Mouse (Mus musculus): Measurements from ENCODE around the gene Cdh4.

The Cdh4 gene

DNA sequence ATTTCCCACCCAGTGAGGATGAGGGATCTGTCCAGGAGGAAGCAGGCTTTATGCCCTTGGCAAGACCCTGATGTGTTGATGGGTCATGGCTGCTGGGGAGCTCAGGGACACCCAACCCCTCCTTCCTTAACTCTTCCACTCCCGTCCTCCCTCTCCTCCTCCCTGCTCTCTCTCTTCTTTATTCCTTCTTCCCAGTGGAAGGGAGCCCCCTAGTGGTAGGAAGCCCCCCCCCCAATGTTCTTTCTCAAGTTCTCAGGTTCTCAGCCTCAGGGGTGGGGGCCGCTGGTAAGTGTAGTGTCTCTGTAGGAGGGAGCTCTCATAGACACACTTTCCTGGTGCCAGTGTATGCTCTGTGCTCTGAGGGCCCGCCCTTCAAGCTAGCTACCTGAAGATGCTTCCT, 421.0 kb downstream of the Cdh4 start:
- no peak for DNase-seq (ENCODE audit: low spot score in 2 of 2)

DNA sequence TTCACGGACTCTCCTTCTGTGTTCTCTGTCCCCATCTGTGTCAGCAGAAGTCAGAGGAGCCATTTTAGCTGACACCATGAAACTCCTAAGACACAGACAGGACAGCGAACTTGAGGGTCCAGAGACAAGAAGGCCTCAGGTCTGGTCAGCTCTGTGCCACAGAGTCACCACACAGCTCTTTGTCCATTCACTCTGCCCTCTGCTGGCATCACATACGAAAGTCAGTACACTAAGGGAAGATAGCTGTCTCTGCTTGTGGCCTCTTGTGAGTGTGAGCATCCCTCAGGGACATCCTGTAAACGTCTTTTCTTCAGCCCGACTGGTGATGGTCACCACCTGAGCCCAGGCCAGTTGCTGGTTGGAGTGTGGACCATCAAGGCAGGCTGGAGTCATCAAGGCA, 422.9 kb downstream of the Cdh4 start:
- DNase-seq (ENCODE audit: low spot score in 2 of 2), result no peak

DNA sequence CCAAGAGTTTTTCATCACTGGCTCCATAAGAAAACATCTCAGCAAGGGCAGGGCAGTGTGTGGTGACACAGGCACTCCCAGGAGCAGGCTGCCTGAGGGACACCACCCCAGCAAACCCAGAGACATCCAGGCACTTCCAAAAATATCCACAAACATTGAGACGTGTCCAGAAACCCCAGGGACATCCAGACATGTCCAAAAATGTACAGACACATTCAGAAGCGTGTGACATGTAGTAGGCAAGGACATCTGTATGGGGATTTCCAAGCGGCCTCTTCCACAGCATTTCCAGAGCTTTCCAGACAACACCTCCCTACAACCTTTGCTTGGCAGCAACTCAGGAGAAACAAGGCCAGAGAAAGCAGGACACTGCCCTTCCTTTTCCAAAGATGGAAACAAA, 425.4 kb downstream of the Cdh4 start:
- DNase-seq (ENCODE audit: low spot score in 2 of 2), result no peak

DNA sequence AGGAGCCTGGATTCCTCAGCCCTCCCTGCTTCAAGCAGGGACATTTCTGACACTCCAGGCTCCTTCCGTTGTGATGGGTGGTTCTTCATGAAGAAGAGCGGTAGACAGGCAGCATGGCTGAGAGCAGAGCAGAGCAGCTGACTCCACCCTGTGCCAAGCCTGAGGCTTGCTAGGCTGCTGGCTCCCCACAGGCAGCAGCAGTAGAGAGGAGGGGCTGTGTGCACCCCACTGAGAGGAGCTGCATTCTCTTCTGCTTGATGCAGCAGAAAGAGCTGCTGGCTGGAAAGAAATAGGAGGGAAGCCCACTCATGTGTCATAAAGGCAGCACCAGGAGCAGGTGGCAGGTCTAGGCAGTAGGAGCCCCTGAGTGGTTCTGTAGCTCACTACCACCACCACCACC, 427.6 kb downstream of the Cdh4 start:
- peak; percentile 30 to 42 for DNase-seq (ENCODE audit: low spot score in 2 of 2)

DNA sequence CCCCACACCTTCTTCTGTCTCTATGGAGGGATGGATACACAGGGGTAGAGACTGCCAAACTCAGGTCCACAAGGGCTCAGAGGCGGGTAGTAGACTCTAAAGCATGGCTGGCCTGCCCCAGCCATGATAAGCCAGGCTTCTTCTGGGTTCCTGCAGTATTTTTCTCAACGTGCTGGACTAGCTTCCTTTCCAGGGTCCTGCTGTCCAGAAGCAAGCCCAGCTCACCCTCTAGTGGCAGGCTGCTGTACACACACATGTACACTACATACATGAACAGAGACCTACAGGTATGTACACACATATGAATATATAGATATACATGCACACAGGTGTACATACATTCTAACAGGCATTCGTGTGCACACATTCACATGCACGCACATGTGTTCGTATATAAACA, 430.5 kb downstream of the Cdh4 start:
- peak in 1 of 2 experiments; percentile 41 for DNase-seq (ENCODE audit: low spot score in 2 of 2)

DNA sequence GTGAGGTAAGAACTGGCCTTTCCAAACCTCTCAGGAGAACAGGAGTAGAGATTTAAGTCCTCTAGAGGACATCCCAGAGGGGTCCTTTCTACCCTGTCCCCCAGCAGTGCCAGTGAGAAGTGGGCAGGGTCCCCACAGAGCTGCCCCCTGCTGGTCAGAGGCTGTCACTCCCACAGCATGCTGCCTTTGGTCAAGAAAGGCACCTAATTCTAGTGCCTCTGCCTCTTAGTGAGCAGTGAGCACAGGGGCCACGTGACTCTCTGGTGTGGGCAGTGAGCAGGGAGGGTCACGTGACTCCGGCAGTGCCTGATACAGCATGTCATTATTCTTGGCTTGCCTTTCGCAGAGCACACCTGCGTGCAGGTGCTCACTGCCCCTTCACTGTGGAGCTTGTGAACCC, 431.1 kb downstream of the Cdh4 start:
- no peak for DNase-seq (ENCODE audit: low spot score in 2 of 2)

DNA sequence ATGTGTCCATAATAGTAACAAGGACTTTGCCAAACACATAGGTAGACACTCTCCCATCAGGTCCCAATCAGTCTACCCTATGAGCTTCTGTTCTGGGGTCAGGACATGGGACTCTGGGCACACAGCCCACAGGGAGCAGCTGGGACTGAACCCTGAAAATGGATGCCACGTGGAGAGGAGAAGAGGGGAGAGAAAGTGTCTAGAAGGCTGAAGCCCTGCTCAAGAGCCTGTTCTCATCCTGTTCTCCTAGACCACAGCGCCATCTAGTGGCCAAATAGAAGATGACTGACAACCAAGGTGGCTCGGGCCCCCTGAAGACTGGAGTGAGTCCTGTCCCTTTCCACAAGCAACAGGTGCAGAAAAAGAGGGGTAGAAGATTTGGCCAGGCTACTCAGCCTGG, 432.9 kb downstream of the Cdh4 start:
- DNase-seq (ENCODE audit: low spot score in 2 of 2), result peak in 1 of 2 experiments; percentile 71

DNA sequence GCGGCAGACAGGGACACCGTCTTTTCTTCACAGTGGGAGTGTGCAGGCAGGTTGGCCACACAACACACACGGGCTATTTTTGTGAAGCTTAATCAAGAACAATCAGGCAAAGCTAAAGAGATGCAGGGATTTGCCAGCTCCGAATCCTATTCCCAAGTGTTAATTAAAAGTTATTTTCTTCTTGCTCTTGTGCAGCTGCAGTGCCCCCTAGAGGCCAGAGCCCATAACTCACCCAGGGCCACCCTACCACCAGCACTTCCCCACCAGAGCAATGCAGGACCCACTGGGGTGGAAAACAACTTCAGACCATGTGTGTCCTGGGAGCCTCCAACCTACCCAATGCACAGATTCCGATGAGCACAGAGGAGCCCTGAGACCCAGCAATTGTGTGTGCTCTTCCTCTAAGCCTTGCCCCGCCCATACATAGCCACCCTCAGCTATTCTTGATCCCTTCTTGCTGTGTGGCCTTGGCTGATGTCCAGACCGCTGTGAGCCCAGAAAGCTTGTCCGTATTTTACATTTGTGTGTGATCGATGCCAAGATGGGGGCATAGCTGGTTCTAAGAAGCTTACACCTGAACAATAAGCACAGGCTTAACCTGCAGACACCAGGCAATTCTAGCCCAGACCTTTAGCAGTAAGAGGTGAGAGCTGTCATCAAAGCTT, 435.5 kb downstream of the Cdh4 start:
- peak in 1 of 2 experiments; percentile 64 for DNase-seq (ENCODE audit: low spot score in 2 of 2)

DNA sequence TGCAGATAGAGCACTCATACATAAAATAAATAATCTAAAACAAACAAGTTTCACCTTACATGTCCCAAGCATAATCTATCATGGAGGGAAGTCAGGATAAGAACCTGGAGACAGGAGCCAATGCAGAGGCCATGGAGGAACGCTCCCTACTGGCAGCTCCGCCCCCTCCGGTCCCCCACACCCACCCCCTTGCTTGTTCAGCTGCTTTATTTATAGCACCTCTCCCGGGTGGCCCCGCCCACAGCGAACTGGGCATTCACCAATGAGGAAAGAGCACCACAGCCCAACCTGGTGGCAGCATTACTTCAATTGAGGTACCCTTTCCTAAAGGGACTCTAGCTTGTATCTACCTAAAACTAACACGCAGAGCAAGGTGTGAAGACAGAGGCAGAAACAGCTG, 442.3 kb downstream of the Cdh4 start:
- DNase-seq (ENCODE audit: low spot score in 2 of 2), result no peak

DNA sequence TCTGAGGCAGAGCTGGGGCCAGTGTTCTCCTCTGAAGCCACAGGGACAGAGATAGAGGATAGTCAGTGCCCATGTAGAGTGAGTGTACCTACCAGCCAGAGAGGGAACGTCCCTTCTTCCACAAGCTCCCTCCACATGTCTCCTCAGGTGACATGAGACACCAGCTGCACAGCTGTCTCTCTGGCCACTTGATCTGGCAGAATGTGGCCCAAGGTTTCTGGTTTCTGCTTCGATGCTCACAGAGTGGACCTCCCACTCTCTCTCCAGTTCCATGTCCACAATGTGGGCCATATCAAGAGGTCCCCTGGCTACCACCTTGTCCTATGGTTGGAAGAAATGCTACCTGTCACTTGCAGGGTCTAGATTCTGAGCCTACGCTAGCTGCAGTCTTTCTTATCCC, 448.8 kb downstream of the Cdh4 start:
- no peak for DNase-seq (ENCODE audit: low spot score in 2 of 2)

DNA sequence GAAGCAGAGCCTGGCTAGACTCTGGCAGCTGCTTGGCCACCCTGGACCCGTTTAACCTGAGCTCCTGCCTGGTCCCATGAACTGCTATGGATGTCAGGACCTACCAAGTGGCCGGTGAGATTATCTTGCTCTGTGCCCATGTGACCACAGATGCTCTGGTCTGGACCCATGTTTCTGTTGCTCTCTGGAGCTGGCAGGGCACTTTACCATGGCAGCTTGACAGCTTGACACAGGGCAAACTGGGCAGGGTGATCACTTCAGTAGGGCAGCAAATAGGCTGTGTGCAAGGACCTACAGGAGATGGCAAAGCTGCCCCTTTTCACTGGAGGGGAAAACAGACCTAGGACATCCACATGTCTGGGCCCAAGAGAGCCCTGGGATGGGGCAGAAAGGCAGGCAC, 454.7 kb downstream of the Cdh4 start:
- no peak for DNase-seq (ENCODE audit: low spot score in 2 of 2)

DNA sequence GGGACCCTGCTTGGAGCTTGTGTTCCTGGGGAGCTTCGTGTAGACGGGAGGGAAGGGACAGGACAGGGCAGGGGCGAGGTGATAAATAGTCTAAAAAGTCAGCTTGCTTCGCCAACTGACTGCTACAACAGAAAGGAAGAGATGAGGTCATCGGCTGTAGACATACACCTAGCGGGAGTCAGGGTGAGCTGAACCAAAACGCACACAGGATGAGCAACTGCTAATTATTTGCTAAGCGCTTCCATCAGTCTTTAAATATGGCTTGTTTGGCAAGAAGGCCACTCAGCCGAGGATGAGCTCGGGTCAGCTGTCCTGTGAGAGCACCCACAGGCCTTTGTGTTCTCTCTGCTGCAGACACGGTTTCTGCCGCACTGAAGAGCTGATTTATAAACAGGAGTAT, 470.7 kb downstream of the Cdh4 start:
- DNase-seq (ENCODE audit: low spot score in 2 of 2), result no peak

DNA sequence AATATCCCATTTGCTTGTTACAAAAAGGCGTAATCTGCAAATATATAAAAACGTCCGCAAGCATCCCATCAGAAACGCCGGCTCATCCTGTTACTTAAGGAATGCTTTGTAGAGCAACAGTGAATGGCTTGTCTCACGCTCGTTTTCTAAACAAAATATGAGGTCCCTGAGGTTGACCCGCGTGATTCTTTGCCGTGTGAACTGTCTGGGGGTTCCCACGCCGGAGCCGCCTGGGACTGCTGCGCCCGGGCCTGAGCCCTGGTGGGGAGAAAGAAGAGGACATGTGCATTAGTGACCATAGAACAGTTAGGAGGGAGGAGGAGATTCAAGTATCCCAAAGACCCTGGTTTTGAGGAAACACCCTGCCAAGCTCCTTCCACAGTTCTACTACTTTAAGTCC, 471.1 kb downstream of the Cdh4 start:
- no peak for DNase-seq (ENCODE audit: low spot score in 2 of 2)

DNA sequence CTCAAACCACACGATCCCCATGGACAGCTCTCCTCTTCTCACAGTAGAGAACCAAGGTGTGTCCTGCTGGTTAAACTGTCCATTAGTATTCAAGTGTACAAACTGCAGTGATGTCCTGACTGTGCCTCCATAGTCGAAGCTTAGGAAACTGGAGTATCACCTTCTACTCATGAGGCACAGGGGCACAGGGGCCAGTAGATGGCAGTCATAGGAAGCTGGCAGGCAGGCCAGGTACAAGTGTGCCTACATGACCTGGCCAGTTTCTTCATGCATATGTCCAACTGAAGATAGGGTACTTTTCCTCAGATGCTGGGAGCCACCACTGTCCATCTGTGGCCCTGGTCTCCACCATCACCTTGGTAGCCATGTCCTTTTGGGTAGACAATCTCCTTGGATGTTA, 472.0 kb downstream of the Cdh4 start:
- DNase-seq (ENCODE audit: low spot score in 2 of 2), result no peak

DNA sequence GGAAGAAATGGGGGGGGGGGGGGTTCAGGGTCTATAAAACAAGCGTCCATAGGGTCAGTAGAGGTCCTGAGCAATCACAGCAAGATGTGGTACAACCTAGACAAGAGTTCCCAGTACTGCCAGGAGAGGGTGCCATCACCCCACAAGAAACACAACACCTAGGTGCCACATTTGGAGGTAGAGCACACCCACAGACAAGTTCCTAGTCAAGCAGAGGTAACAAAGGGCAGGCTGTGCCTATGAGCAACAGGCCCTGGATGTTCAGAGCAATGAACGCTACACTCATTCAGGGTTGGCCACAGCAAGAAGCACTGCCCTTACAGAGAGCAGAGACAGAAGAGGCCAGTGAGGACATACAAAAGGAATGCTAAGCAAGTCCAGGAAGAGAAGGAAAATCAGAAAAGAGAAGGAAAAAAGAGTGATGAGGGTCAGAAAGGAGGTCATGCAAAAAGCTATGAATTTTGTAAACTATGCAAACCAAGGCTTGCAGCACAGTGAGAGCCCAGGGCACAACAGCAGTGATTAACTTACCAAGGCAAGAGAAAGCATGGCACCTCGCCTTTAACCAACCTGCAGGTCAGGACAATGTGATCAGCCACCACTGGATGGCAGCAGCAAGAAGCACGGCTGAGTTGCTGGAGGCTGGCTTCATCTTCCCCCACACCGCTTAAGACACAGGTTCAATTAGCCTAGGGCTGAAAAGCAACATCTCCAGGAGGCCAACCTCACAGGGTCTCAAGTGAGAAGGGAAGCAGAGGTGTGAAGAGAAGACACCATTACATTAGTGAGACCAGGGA, 474.8 kb downstream of the Cdh4 start:
- peak; percentile 25 to 67 for DNase-seq (ENCODE audit: low spot score in 2 of 2)

DNA sequence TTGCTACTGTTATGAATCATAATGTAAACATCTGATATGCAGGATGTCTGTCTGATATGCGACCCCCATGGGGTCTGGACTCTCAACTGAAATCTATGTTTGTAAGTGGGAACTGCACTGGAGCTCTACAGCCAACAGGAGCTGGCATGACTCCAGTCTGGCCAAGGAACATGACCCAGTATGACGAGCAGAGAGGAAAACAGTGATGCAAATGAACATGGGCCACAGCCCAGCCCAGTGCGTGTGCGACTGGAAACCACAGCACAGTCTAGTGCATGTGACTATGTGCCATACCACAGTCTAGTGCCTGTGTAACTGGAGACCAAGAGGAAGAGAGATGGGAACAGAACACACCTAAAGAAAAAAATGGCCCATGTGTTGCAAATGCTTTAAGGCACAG, 477.8 kb downstream of the Cdh4 start:
- DNase-seq (ENCODE audit: low spot score in 2 of 2), result no peak

DNA sequence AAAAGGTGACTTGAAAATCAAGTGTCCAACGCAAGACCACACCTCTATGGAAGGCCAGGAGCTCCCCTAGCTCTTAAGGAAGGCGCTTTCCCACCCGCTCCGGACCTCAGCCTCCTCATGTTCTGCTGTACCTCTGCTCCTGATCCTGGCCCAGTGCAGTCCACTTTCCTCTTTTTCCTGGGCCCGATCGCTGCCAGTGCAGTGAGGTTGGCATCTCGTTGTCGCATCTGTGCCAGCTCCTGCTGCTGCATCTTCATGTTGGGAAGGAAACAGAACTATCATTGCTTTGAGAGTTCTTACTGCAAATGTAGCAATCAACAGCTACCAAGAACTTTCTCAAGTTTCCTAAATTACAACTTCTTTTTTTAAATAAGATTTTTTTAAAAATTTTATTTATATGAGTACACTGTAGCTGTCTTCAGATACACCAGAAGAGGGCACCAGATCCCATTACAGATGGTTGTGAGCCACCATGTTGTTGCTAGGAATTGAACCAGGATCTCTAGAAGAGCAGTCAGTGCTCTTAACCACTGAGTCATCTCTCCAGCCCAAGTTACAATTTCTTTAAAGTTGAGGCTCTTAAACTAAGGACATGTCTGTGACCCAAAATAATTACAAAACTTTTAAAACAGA, 478.9 kb downstream of the Cdh4 start:
- no peak for DNase-seq (ENCODE audit: low spot score in 2 of 2)

DNA sequence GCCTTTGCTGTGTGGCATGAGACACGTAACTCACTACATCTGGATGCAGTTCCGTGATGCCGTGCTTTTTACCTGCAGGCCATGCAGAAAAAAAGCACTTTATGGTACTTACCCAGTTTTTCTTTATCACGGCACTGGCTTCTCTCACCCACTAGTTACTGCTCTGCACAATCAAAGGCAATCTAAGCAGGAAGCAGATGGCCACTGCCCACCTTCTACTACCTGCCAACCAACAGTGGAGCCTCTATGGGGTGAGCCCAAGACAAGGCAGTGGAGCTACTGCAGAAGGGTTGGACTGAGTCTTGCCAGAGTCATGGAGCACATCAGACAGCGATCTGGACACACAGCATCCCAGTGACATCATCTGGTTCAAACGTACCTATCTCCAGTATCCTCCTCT, 481.8 kb downstream of the Cdh4 start:
- DNase-seq (ENCODE audit: low spot score in 2 of 2), result peak in 1 of 2 experiments; percentile 43

DNA sequence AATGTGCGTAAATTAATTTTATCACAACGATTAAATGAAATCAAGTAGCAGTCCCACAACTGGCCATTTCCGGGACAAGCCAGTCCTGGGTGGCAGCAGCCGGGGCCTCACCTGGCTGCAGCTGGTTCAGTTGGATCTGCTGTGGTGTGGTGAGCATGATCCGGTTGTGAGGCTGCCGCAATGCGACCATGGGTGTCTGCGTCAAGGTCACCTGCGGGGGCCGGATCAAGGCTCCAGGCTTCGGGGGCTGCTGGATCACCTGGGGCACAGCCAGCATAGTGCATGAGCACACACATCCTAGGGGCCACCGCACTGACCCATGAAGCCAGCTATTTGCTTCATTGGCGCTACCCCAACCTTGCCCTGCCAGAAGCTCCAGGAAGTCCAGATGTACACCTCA, 486.9 kb downstream of the Cdh4 start:
- DNase-seq (ENCODE audit: low spot score in 2 of 2), result no peak

DNA sequence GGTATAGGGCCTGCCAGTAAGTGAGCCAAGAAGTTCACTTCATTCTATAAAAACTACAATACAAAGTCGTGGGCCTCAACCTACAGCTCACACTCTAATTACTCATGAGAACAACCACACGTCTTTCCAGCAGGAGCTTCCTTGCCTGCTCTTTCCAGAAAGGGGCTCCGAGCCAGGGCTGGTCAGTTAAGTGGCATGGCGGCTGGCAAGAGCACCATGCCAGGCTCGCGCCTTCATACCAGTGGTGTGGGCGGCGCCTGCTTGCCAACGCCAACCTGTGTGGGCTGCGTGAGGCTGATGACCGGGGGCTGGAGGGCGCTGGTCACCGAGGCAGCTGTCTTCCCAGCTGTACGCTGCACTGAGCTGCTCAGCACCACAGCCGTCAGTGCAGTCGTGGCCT, 489.5 kb downstream of the Cdh4 start:
- no peak for DNase-seq (ENCODE audit: low spot score in 2 of 2)

DNA sequence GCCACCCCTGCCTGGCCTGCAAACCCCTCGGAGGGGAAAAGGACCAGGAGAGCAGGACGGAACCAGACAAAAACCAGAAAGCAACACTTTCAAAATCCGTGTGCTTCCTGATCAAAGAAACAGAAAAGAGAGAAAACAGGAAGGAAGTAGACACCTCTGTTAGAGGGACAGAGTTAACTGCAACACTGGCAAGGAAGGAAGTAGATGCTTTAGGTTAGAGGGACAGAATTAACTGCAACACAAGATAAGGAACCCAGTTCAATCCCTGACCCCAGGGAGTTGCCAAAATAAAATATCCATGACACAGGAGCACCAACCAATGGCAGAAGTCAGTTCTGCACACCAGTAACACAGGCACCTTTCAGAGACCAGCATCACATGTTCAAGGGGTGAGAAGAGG, 491.9 kb downstream of the Cdh4 start:
- no peak for DNase-seq (ENCODE audit: low spot score in 2 of 2)

DNA sequence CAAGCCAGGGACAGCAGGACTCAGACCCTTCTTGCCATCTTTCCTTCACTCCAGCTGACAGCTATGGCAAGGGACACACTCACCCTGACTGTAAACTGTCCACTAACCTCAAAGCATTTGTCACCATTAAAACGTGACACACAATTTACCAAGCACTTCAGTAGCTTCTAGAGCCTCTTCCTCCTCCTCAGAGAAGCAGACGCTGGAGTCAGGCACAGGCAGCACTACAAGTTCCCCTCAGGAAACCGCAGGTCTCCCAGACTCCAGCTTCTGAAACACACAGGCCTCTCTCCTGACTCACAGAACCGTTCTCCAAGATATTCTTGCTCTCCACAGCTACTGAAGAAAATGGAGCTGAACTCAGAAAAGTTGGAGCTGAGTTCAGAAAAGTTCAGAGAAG, 494.9 kb downstream of the Cdh4 start:
- DNase-seq (ENCODE audit: low spot score in 2 of 2), result no peak

DNA sequence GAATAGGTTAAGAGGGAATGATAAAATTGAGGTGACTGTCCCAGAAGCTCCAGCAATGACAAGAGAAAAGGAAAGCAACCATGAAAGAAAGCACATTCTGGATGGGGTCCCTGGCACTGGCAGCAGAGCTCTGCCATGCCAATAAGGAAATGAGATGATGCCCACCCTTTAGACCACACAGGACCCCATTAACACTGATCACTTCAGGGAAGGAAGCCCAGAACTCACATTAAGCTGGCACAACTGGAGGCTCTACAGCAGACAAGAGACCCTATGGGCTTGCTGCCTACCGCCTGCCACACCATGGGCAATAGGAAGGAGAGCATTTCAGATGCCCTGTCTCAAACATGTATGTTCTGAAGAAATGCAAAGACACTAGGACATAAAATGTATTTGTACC, 499.5 kb downstream of the Cdh4 start:
- DNase-seq (ENCODE audit: low spot score in 2 of 2), result no peak
